Mouse (Mus musculus) stomach, postnatal 0 days (tissue): Measurements from ENCODE around the gene Ovca2.

ENCODE experiments used
- CTCF ChIP-seq: IDR thresholded peaks from 2 replicates; pipeline ENCODE4 v1.5.1; 2016; ENCODE audit warnings: antibody characterized with exemption, low read depth, mild to moderate bottlenecking, moderate library complexity
- EP300 ChIP-seq: optimal IDR thresholded peaks from 2 replicates; pipeline ENCODE3; 2016; ENCODE audit warnings: antibody characterized with exemption

GRCm38 (mm10) chr11:75157901-75158300, 20.7 kb downstream of the Ovca2 start:
- TF ChIP-seq CTCF (no peak), EP300 (no peak)
